Mouse (Mus musculus) regulatory T cell (primary cell): ENCODE measurements around the gene A830031A19Rik.

Source experiments
- in situ Hi-C: fragments of 300-600 bp; cut with MboI, MseI; formaldehyde crosslinking; loops from one replicate; pipeline ENCODE4 v1.15.1; 2025; ENCODE audit warnings: high pct_unique_total_duplicates

Gene A830031A19Rik

DNA sequence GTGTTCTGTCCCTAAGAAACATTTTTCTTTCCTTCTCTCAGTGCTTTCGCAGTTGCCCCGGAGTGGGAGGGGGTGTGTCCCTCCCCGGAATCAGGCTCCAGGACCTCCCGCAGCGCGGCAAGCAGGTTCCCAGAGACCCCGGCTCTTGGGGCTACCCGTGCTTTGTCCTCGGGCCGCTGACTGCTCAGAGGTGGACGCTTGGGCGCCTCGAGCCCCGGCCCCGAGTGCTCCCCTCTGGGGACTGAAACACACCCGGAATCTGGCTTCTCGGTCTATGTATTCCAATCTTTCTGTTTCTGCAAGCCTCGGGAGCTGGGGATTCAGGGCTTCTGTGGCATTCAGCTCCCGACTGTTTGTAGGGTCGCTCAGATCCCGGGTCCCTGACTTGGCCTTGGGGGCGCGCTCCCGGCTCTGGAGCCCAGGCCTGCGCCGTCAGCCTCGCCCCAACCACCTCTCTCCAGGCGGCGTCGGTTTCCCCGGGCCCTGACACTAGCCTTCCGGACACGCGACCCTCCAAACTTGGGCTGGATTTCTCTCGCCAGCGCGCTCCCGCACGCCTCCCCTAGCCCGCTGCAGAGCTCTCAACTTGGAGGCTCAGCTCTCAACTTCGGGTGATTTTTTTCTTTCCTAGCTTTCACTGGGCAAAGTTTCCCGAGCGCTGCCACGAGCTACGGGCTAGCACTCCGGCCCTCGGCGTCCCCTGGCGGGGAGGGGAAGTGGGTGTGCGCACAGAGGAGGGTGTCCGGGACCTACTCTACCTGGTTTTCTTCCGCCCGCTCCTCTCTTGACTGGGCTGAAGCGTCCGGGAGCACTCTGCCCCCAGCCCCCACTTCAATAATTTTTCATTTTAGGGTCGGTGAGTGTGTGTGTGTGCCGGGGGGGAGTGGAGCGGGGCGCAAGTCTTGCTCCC is 2.2 kb upstream of the A830031A19Rik start:
- in situ Hi-C loops: no loop called here

DNA sequence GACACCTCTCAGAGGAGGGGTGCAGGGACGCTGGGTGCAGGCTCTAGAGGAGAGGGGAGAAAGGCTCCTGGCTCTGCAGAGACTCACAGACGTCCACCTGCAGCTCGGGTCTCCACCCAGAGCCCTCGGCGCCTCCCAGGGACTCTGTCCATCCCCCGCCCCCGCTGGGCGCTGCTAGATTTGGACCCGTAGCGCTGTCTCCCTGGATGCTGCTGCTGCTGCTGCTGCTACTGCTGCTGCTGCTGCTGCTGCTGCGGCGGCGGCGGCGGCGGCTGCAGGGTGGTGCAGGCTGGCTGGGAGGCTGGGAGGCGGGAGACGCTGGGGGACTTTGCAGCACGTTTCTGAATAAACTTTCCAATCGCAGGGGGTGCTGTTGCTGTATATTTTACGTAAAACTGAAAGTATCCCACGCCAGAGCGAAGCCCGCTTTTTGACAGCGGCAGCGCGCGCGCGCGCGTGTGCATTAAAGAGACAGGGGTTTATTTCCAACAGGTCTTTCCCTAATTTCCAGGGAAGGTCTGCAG is 1.3 kb upstream of the A830031A19Rik start:
- in situ Hi-C loops: no loop called here

GRCm38 (mm10) chr11:24075486-24076126 is 752 bp upstream of the A830031A19Rik start:
- in situ Hi-C loops: no loop called here

DNA sequence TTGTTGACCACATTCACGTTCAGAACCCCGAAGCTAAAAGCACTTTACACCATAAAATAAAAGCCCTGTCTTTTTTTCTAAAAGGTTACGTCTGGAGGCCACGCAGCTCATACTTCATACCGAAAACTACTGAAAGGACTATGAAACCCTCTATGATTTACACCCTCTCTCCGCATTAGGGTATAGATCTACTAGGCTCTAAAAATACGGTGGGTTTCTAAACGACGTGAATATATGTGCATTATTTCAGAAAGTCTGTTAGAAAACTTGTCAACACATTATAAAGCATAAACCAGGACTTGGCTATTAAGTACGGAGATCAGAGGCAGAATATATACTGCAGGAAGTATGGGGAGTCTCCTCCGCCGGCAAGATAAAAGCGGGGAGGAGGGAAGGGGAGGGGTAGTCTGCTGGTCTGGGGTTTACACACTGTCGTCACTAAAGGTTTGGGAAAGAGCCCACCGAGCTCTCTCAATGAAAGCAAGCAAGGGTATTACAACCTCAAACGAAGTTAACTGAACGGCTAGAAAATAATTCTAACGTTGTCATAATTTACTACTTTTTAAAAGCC is 748 bp downstream of the A830031A19Rik start:
- in situ Hi-C loops: no loop called here

DNA sequence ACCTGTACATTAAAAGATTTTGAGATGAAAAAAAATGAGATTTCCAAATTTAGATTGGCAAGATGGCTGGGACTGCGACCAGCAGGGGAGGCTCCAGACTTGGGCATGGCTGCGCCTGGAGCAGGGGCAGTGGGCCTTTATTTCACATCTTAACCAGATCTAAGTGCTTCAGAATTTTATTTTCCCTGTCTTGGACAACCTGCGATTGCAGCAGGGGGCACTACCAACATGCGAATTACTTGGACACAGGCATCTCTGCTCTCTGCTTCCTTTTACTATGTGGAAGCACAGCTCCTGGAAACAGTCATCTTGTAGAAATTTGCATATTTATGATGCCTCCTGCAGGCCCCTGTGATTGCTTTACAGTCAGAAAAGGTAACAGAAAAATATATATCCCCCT is 9.5 kb downstream of the A830031A19Rik start:
- in situ Hi-C loops: no loop called here

DNA sequence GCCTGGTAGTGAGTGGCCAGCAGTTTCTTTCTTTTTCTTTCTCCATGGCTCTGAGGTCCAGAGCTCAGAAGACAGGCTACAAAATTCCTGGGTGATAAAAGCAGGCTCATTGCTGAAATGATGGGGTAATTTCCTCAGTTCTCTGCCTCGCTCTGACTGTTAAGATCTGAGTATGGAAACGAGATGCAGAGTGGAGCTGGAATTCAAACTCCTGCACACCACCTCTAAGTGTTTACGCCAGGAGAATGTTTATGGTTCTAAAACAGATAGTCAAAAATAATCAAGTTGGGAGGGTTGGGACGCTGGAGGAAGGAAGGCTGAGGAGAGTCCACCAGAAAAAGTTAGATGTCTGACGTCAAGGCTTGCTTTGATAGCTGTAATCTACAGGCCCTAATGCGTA is 10.6 kb downstream of the A830031A19Rik start:
- in situ Hi-C loops: no loop called here

- in situ Hi-C loops: no loop called here
These were observed 12.3 kb downstream of the A830031A19Rik start for GRCm38 (mm10) chr11:24062495-24063096.

- in situ Hi-C loops: no loop called here
These were observed 13.0 kb downstream of the A830031A19Rik start for GRCm38 (mm10) chr11:24061819-24062218.

GRCm38 (mm10) chr11:24060428-24060827 is 14.4 kb downstream of the A830031A19Rik start:
- in situ Hi-C loops: no loop called here

- in situ Hi-C loops: no loop called here
These were observed 15.7 kb downstream of the A830031A19Rik start for GRCm38 (mm10) chr11:24059137-24059536.

DNA sequence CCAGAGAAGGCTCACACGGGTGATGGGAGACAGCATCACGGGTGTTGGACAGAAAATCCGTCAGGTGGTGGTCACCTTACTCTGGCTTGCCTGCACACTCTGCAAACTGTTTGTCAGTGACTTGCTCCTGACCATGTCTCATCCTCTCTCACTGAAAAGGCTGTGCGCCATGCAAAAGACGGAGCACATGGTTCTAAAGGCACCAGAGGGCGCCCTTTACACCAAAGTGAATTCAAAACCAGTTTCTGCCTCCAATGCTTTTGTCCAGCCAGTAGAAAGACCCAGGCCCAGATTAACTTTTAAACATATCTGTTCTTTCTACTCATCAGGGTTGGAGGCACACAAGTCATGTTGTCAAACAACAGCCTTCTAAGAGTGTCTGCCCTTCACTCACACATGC is 22.0 kb downstream of the A830031A19Rik start:
- in situ Hi-C loops: no loop called here

DNA sequence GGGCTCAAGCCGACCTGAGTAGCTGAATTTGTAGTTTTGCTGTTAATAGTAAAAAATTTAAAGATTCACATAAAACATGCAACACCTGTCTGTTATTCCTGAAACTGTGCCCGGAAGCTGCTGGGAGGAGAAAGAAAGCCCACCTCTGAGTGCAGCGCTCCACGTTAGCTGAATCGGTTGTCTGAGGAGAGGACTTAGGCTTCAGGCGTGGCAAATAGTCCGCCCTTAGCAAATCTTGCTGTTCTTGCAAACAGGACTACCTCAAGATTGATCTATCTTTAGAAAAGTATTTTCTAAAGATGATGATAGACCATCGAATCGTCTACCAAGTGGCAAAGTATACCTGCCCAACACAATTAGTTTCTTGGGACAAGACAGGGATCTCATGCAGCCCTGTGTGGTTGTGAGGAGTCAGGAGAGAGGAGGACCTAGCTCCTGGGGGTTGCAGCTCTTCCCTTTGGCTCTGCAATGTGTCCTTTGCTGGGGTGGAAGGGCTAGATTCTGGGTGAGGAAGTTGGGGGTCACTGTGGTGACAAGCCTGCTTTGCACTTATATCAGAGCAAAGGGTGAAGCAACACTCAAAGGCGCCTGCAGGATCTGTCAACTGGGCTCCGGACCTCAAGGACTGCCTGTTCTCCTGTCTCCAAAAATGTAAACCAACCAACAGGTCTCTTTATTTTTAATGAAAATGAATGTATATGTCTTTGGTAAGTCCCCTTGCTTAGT is 24.7 kb downstream of the A830031A19Rik start:
- in situ Hi-C loops: no loop called here

GRCm38 (mm10) chr11:24049226-24050031 is 25.4 kb downstream of the A830031A19Rik start:
- in situ Hi-C loops: loop anchor here (5.0 kb wide), 2 partner anchors 1253 to 1813 kb away; no protein-coding TSS in a partner anchor

DNA sequence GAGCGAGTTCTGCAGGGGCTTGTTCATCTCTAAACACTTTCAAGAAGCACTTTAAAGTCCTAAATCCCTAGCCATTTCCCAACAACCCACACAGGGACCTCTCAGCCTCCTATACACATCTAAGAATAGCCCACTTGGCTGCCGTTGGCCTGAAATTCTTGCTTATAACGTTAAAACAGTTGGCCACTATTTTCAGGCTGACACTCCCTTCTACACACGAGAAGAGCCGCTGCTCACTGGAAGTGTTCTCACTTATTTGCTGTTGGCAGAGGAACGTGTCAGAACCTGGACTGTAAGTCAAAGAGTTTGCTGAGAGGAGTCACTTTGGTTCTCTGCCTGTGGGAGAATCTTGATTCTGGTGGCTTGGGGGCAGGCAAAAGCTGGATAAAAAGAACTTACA is 30.8 kb downstream of the A830031A19Rik start:
- in situ Hi-C loops: no loop called here

DNA sequence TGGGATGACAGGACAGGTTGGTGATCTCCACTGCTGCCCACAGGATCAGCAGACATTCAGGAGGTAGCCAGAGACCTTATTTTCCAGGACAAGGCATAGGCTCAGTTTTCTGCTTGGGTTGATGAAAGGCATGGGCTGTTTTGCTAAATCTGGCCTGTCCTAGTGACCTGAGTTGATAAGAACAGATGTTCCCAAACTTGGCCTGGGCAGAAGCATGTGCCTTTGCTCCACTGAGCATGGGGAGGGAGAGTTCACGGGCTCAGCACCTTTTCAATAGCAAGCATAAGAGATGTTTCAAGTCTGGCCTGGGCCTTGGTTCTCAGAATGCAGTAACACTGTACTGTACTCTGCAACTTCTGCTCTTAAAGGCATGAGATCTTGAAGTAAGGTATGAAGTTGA is 54.1 kb downstream of the A830031A19Rik start:
- in situ Hi-C loops: no loop called here

DNA sequence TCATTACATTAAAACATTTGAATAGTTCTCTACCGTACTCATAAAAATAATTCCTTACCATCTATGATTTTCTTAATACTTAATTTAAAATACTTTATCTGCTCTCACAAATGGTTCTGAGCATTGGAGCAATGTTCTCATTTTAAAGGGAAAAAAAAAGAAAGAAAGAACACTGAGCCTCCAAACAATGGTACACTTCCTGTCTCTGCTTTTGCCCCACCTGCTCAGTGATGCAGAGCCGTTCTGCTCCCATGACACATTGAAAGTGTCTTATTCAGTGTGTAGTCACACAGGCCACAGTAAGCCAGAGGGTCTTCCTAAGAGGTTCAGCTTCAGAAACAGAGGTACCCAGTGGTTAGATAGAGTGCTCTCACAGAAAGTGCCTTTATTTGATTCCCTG is 56.1 kb downstream of the A830031A19Rik start:
- in situ Hi-C loops: no loop called here

DNA sequence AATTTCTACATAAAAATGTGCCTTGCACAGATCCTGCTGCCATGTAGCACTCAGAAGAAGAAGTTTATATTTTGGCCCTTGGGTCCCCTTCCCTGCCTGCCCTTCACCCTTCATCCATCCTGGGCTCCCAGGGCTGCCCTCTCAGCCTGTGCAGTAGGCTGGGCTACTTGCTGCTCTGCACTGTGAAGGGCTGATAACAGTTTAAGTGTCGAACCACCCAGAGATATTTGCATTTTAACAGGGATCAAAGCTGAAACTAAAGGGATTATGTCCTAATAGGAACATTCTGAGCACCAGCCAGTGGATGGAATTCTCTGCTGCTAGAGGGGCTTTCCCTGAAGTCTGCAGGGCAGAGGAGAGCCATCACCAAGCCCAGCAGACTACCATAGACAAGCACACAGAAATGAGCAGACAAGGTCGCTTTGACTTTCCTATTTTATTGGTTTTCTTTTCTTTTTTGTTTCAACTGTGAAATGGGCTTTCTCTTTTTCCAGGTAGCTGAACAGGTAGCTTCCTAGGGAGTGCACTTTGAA is 58.1 kb downstream of the A830031A19Rik start:
- in situ Hi-C loops: no loop called here

GRCm38 (mm10) chr11:24016049-24016448 is 58.8 kb downstream of the A830031A19Rik start:
- in situ Hi-C loops: no loop called here

- in situ Hi-C loops: no loop called here
These were observed 60.2 kb downstream of the A830031A19Rik start for GRCm38 (mm10) chr11:24014642-24015041.

DNA sequence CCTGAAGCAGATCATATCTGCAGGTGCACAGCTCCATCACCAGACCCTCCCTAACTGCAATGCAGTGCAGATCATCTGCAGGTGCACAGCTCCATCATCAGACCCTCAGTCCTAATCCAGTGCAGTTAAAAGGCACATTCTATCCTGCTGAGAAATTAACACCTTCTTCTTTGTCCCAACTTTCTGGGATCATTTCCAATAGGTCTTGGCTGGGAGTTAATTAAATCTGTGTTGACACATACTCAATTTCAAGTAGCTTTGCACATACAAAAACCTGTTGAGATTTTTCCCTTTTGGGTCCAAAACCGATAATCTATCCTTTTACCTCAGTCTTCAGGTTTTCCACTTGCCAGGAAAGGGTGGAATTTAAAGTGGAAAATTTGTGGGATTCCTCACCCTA is 62.6 kb downstream of the A830031A19Rik start:
- in situ Hi-C loops: no loop called here
